Mouse (Mus musculus): ENCODE results near the gene Fetub.
"Not testable (repeated sequence)": the region's sequence is repeated elsewhere in the genome, so short reads cannot be mapped to it uniquely, and the experiment has no call there.

Fetub gene

GRCm38 (mm10) chr16:22909290-22909689, 8.8 kb upstream of the Fetub start:
- no peak for DNase-seq (ENCODE audit: low spot score in 2 of 2)

GRCm38 (mm10) chr16:22911986-22912385, 6.1 kb upstream of the Fetub start:
- DNase-seq (ENCODE audit: low spot score in 2 of 2), result no peak

- no peak for DNase-seq (ENCODE audit: low spot score in 2 of 2)
Observed at GRCm38 (mm10) chr16:22912886-22913285, 5.2 kb upstream of the Fetub start.

DNA sequence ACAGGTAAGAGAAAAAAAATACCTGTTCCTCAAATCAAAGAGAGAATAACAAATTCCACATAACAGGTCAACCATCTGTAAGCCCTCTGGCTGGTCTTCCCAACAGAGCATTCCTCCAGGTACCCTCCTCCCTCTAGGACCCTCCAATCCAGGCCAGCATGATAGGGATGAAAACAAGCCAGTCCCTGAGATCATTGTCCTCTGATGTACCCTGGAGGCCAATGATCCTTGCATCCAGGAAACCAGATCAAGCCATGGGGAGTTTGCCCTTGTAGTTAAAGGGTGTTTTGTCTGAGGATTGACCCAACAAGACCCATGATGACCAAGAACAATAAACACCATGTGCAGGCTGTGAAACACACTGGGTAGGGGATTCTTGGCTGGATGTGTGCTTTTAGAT, 3.9 kb upstream of the Fetub start:
- no peak for DNase-seq (ENCODE audit: low spot score in 2 of 2)

GRCm38 (mm10) chr16:22918664-22919312, 654 bp downstream of the Fetub start:
- no peak for DNase-seq (ENCODE audit: low spot score in 2 of 2)

DNA sequence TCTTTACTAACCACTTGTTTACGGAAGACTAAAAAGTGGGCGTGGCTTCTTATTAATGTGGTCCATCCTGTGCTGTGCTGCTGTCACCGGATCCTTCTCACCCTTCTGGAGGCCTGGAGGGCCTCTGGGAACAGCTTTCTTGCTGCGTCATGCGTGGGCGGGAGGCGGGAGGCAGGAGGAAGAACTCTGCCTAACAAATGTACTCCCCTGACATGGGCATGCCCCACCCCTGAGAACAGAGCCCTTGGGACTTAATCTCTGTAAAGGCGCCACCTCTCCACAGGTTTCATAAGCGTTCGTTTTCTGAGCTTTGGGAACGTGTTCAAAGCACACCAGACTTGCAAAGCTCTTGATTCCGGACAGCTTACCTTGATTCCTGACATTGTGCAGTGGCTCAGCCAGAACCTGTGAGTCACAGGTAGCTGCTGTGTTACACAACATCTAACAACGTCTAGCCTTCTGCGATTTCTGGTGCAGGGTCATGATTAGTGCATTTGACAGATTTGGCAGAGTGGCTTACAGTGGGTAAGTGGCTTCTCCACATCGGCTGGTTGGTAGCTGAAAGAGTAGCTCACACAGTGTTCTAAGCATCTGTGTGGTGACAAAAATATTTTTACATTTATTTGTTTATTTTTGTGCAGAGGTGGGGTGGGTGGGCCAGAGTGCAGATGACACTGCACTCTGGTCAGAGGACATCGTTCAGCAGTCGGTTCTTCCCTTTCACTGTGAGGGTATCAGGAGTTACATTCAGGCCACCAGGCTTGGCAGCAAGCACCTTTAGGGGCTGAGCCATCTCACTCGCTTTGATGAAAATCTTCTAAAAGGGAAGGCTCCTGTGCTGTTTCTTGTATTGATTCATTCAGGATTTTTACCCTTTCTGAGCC, 2.1 kb downstream of the Fetub start:
- no peak for DNase-seq (ENCODE audit: low spot score in 2 of 2)

GRCm38 (mm10) chr16:22921761-22922160, 3.6 kb downstream of the Fetub start:
- no peak for DNase-seq (ENCODE audit: low spot score in 2 of 2)

DNA sequence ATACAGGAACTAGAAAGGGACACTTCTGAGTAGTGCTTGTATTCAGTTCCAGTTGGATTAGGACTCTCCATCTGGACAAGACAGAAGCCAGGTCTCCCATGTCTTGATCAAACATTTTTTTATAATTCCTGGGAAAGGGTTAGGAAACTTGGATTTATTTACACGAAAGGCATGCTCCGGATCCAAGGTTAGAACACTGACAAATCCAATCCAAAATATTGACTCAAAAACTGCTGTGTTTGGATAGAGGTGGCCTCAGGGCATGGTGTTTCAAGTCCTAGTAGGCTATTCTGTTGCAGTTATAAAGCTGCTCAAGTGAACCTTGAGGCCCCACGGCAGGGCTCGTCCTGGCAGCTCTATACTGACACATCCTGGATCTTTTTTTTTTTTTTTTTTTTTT, 4.3 kb downstream of the Fetub start:
- DNase-seq (ENCODE audit: low spot score in 2 of 2), result no peak

- DNase-seq (ENCODE audit: low spot score in 2 of 2), result no peak
Observed at GRCm38 (mm10) chr16:22929575-22929974, 11.4 kb downstream of the Fetub start.

DNA sequence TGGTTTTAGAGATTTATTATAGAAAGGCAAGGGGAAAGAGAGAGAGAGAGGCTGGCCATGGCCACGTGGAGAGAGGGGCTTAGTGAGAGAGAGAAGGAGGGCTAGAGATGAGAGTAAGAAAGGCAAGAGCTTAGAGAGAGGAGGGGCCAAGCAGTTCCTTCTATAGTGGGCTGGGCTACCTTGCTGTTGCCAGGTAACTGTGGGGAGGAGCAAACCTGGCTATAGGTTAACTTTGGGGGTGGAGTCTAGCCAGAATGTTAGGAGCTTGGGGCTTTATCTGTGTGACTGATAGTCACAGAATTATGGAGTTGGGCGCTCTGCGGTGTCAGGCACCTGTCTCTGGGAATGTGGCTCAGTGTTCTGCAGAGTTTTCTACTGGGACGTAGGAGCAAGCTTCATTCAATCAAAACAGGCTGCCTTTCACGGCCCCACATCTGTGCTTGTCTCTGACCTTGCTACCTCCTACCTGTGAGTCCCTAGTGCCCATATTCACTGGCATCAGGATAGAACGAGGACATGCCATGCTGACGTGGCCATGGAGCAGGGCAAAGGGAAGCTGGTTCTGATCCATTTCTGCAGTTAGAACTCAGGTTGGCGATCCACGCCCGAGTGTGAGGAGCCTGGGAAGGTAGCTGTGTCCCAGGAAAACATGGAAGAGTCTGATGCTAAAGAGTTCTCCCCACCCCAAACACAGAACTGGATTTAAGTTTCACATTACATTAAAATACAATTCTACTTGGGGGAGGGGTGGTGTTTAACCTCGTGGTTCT, 13.5 kb downstream of the Fetub start:
- DNase-seq (ENCODE audit: low spot score in 2 of 2), result no peak

- no peak for DNase-seq (ENCODE audit: low spot score in 2 of 2)
Observed at GRCm38 (mm10) chr16:22937631-22938030, 19.5 kb downstream of the Fetub start.

GRCm38 (mm10) chr16:22938541-22938940, 20.4 kb downstream of the Fetub start:
- no peak for DNase-seq (ENCODE audit: low spot score in 2 of 2)

DNA sequence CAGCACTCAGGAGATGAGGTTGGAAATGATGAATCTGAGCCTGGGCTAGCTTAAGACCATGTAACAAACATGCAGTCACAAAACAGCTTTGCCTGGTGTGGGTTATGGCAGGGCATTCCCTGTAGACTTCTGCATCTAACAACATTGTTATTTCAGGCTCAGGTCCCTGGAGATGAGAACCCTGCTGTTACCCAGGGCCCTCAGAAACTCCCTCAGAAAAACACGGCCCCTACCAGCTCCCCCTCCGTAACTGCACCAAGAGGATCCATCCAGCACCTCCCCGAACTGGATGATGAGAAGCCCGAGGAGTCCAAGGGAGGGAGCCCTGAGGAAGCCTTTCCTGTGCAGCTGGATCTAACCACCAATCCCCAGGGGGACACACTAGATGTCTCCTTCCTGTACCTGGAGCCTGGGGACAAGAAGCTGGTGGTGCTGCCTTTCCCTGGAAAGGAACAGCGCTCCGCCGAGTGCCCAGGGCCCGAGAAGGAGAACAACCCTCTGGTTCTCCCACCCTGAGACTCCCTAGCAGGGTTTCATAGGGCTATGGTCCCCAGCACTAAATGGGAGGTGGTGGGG, 21.1 kb downstream of the Fetub start:
- DNase-seq (ENCODE audit: low spot score in 2 of 2), result no peak

GRCm38 (mm10) chr16:22941825-22942476, 23.8 kb downstream of the Fetub start:
- DNase-seq (ENCODE audit: low spot score in 2 of 2), result not testable (repeated sequence)

- no peak for DNase-seq (ENCODE audit: low spot score in 2 of 2)
Observed at GRCm38 (mm10) chr16:22947371-22947770, 29.2 kb downstream of the Fetub start.

DNA sequence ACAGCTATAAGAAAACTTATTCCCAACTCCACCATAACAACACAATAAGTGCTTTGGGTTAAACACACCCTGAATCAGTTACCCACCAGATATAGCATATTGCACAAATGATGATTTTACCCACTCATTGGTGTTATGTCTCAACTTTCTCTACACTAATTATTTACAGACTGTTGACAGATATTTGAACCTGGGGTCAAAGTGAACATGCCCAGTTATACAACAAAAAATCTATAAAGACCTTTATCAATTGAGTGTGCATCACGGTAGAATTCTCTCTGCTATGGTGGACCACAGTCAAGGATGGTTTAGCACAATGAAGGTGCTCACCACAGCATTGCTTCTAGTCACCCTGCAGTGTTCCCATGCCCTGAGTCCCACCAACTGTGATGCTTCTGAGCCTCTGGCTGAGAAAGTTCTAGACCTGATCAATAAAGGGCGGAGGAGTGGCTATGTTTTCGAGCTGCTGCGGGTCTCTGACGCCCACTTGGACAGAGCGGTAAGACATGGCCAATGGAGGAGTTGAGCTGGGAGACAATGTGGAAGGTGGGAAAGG, 32.8 kb downstream of the Fetub start, which contains the start of gene Hrg:
TSS of gene Hrg (plus strand) at position 233 of the 556 bp plus-strand sequence.
- DNase-seq (ENCODE audit: low spot score in 2 of 2), result no peak

- no peak for DNase-seq (ENCODE audit: low spot score in 2 of 2)
Observed at GRCm38 (mm10) chr16:22953069-22953468, 34.9 kb downstream of the Fetub start.

DNA sequence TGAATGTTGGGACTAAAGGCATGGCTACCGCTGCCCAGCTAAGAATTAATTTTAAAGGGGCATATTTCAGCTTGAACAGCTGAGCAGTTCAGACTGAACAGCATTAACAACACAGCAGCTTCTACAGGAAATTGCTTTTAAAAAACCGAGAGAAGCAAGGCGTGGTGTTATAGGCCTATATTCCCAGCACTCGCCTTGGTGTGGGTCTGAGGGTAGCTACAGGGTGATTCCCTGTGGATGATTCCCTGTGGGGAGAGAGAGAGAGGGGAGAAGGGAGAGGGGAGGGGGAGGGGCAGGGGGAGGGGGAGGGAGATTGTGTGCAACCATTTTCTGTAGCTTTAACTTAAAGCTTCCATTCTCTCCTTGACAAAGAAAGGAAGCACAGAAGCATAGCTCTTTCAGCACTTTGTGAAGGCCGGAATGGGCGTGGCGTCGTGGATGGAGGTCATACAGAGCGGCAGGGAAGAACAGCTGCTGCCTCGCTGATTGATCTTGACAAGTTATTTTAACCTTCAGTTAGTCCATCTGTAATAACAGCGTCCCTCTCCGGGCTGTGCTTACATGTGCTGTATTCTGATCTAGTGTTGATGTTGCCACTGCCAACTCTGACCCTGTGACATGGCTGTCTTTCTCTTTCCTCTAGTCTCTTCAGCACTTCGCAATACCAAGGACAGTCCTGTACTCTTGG, 37.4 kb downstream of the Fetub start:
- no peak for DNase-seq (ENCODE audit: low spot score in 2 of 2)

DNA sequence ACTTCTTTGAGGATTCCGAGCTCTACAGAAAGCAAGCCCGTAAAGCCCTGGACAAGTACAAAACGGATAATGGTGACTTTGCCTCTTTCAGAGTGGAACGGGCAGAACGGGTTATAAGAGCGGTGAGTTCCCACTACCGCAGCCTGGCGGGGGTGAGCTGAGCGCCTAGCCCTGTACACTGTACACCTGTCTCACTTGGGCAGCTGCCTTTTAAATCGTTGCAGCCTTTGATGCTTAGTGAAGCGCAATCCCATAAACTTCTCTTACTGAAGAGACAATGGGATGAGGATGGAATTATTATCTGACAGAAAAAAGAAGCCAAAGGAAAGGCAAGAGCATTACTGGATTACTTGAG, 37.9 kb downstream of the Fetub start:
- DNase-seq (ENCODE audit: low spot score in 2 of 2), result no peak

- DNase-seq (ENCODE audit: low spot score in 2 of 2), result no peak
Observed at GRCm38 (mm10) chr16:22961073-22961472, 42.9 kb downstream of the Fetub start.

DNA sequence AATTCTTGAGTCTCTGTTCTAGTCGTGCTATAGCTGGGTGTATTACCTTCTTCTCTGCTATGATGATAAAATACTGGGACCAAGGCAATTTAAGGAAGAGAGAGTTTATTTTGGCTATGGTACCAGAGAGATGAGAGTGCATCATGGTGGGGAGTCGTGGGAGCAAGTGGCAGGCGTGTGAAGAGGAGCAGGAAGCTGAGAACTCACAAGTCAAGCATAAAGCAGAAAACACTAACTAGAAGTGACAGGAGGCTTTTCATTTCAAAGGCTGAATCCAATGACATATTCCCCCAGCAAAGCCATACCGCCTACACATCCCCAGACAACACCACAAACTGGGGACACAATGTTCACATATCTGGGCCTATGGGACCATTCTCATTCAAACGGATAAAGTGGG, 44.1 kb downstream of the Fetub start:
- no peak for DNase-seq (ENCODE audit: low spot score in 2 of 2)

Measured in spleen, postnatal 14 days (tissue).